Mouse (Mus musculus) kidney, adult 2 months (tissue): ENCODE results near the gene Aatf. TPM values are rescaled to one million over a fixed set of nuclear protein-coding genes. Genes with fewer than 3 reads are reported as not detected.
A peak's percentile ranks its signal among the peaks of the same experiment; 100 is the strongest.
"Not testable (repeated sequence)": the region's sequence is repeated elsewhere in the genome, so short reads cannot be mapped to it uniquely, and the experiment has no call there.

Experiments
- DNase-seq: peaks from one replicate; pipeline ENCODE4 v3.0.0; 2021
- H3K27ac ChIP-seq: fragments of 200-500 bp; 2 replicates; pipeline ENCODE4 v1.5.1; 2012; ENCODE audit warnings: low read depth, low read length, control low read depth, inconsistent platforms; ENCODE audit not compliant: insufficient read depth
- H3K27me3 ChIP-seq: fragments of 200-500 bp; replicated peaks from 2 replicates; pipeline ENCODE4 v1.6.1; 2012; ENCODE audit warnings: mild to moderate bottlenecking, moderate library complexity, low read length, inconsistent platforms; ENCODE audit not compliant: control insufficient read depth, insufficient read depth
- H3K36me3 ChIP-seq: fragments of 200-500 bp; 2 replicates; pipeline ENCODE4 v1.6.1; 2012; ENCODE audit warnings: mild to moderate bottlenecking, moderate library complexity, low read length, inconsistent platforms; ENCODE audit not compliant: control insufficient read depth, insufficient read depth
- H3K4me1 ChIP-seq: fragments of 200-500 bp; 2 replicates; pipeline ENCODE4 v1.6.1; 2011; ENCODE audit warnings: low read length; ENCODE audit not compliant: control insufficient read depth, insufficient read depth
- H3K4me3 ChIP-seq: fragments of 200-500 bp; 2 replicates; pipeline ENCODE4 v1.5.1; 2011; ENCODE audit warnings: mild to moderate bottlenecking, low read depth, low read length, control low read depth; ENCODE audit not compliant: insufficient read depth
- CTCF ChIP-seq: fragments of 200-500 bp; conservative IDR thresholded peaks from 2 replicates; pipeline ENCODE4 v1.5.1; 2011; ENCODE audit warnings: low read depth, mild to moderate bottlenecking, control low read depth, low read length, moderate library complexity, mixed read lengths; ENCODE audit not compliant: insufficient read depth, insufficient read length
- POLR2A ChIP-seq: fragments of 200-500 bp; IDR thresholded peaks from one replicate; pipeline ENCODE4 v1.6.1; 2011; ENCODE audit warnings: low read depth, low read length, control low read depth
- WGBS: fragments of 180-500 bp; shearing (Covaris S2); methylation state at CpG from one replicate; pipeline ENCODE4 v1.1.7; 2018; 5-methylcytosine and 5-hydroxymethylcytosine counted together
- polyA plus RNA-seq: library from polyadenylated mRNA; depleted of rRNA; stranded (reverse); fragments of >200 nt; gene quantifications from 2 replicates; pipeline ENCODE4 v1.2.3, GENCODE M21; 2012

The Aatf gene
- polyA plus RNA-seq, 1 experiment = 12.7 TPM

GRCm38 (mm10) chr11:84395010-84395409 lies 118.3 kb downstream of the Aatf start:
- WGBS = 88% methylated on average over 1 of the region's 1 CpGs
- TF ChIP-seq POLR2A = no peak
- TF ChIP-seq CTCF = no peak
- H3K27me3 ChIP-seq = no peaks in the 10 kb centered on the region

GRCm38 (mm10) chr11:84393571-84393970 lies 119.8 kb downstream of the Aatf start:
- TF ChIP-seq POLR2A = no peak
- no peak for TF ChIP-seq CTCF
- no peaks in the 10 kb centered on the region for H3K4me1 ChIP-seq
- H3K4me3 ChIP-seq = no peak overlapping the region
- DNase-seq = no peak
- no peaks in the 10 kb centered on the region for H3K27me3 ChIP-seq
- H3K27ac ChIP-seq = no peak overlapping the region
- 68% methylated on average over 7 of the region's 7 CpGs for WGBS
- no peaks in the 10 kb centered on the region; the same call in 1 of the 2 replicates for H3K36me3 ChIP-seq

More at GRCm38 (mm10) chr11:84395010-84395409, 118.3 kb downstream of the Aatf start:
- no peaks in the 10 kb centered on the region for H3K4me1 ChIP-seq
- DNase-seq = peak; percentile 26
- H3K36me3 ChIP-seq = no peaks in the 10 kb centered on the region; the same call in 1 of the 2 replicates
- no peak overlapping the region for H3K4me3 ChIP-seq
- no peak overlapping the region for H3K27ac ChIP-seq

- H3K4me1 ChIP-seq, H3K27ac ChIP-seq, H3K27me3 ChIP-seq, DNase-seq, H3K4me3 ChIP-seq, H3K36me3 ChIP-seq: not testable (repeated sequence)
- 81% methylated on average over 7 of the region's 7 CpGs for WGBS
Observed at GRCm38 (mm10) chr11:84392066-84392465, 121.3 kb downstream of the Aatf start.

DNA sequence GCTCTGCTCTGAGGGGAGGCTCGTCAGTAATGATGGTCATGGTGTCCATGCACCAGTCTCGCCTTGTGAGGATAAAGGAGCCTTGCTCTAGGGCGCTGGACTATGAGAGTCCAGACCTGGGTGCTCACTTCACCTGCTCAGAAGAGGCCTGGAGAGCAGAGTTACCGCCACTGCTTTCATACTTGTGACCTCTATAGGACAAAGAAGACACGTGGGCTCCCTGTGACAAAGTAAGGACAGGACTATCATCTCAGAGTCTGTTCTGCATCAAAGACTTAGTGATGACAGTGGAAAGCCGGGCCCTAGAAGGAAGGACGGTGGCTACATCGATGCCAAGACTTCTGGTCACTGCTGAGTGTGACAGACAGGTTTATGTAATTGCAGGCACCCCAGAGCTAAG lies 122.2 kb downstream of the Aatf start:
- TF ChIP-seq CTCF (no peak), POLR2A (no peak)
- Histone ChIP-seq H3K4me3 (no peak overlapping the region), H3K4me1 (no peaks in the 10 kb centered on the region), H3K27me3 (no peaks in the 10 kb centered on the region), H3K27ac (no peak overlapping the region), H3K36me3 (no peaks in the 10 kb centered on the region; the same call in 1 of the 2 replicates)
- no peak for DNase-seq
- WGBS = 79% methylated on average over 8 of the region's 8 CpGs

- H3K27me3 ChIP-seq = no peaks in the 10 kb centered on the region
- H3K36me3 ChIP-seq = no peaks in the 10 kb centered on the region; the same call in 1 of the 2 replicates
- no peak for DNase-seq
- WGBS = 70% methylated on average over 6 of the region's 6 CpGs
- TF ChIP-seq POLR2A = no peak
- H3K4me1 ChIP-seq = no peaks in the 10 kb centered on the region
- H3K27ac ChIP-seq = no peak overlapping the region
- H3K4me3 ChIP-seq = no peak overlapping the region
Observed at GRCm38 (mm10) chr11:84389332-84389731, 124.0 kb downstream of the Aatf start.

DNA sequence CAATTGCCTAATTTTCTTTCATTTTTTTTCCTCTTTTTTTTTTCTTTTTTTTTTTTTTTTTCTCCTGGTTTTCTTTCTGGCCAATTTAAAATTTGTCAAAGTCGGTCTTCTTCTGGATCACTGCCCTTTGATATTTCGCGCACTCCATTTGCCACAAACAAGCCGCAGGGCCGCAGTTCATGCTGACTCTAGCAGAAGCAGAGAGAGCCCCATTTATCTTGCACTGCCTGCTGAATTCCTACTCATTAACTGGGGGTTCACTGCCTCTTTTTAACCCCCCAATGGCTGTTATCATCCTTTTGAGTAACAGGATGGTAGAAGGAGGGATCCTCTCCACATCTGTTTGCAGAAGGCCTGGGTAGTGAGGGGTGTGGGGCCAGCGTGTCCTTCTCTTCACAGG lies 129.4 kb downstream of the Aatf start:
- Histone ChIP-seq H3K4me3 (no peak overlapping the region), H3K27me3 (no peaks in the 10 kb centered on the region), H3K27ac (no peak overlapping the region), H3K4me1 (no peaks in the 10 kb centered on the region), H3K36me3 (no peaks in the 10 kb centered on the region)
- 69% methylated on average over 6 of the region's 6 CpGs for WGBS
- TF ChIP-seq CTCF = no peak
- TF ChIP-seq POLR2A = no peak
- DNase-seq = peak; percentile 31

DNA sequence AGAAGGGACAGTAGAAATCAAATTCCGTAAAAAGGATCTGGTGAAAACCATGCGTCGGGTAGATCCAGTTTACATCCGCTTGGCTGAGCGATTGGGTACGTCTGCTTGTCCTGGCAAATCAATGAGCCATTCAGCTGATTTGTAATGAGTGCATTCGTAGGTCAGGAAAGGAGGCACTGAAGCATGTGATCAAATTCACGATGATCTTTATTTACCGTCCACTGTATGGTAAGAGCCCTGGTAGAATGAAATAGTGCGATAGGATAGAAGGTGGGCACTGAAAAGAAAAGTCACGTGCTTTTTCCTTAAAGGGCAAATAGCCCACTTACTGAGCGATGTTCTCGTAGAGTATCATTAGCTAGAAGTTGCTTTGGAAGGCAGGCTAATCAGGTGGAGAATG lies 130.9 kb downstream of the Aatf start:
- no peak overlapping the region for H3K27ac ChIP-seq
- no peaks in the 10 kb centered on the region for H3K36me3 ChIP-seq
- H3K27me3 ChIP-seq = no peaks in the 10 kb centered on the region
- DNase-seq = no peak
- no peak for TF ChIP-seq POLR2A
- no peak for TF ChIP-seq CTCF
- WGBS = 70% methylated on average over 13 of the region's 13 CpGs
- no peak overlapping the region for H3K4me3 ChIP-seq
- no peaks in the 10 kb centered on the region for H3K4me1 ChIP-seq
